Mouse (Mus musculus): ENCODE measurements at regions not wholly inside any gene's neighbourhood (a gene's known extent, or its start where the extent isn't known, plus 50 kb on each side); places are given as distances from the start of the nearest gene placed in this dataset.

DNA sequence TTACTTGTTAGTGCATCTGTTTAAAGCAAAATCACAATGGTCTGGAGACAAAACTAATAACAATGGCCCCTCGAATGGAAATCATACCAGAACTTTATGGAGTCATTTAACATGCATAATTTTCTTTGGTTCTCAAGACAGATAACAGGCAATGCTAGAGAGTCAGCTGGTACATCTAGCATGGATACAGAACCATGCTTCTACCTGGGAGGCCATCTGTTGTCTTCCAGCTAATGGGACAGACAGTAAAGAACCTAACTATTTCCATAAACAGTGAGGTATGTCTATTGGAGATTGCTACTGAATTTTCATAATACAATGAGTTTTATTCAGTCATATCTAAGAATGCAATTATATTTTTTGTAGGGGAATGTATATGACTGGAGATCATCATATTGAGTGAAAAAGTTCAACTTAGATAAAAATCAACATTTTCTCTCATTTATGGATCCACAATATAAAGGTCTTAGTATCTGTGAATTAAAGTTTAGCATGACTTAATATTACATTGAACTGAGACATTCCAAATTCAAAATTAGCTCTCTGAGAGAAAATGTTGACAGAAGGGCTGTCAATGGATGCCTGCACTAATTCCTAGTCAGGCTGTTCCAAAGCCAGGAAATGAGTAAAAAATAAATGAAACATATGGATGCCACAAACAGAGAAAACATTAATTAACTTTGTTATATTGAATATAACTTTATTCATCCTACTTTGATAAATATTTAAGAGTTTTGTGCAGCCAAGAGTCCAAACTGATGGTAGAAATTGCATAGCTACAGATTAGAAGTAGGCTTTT is 500.3 kb upstream of the Syt1 start:
- H3K36me3 ChIP-seq (ENCODE audit: control insufficient read depth, insufficient read depth) = no peaks in the 10 kb centered on the region
- no peaks in the 10 kb centered on the region for H3K4me1 ChIP-seq (replicated peaks; ENCODE audit: control insufficient read depth, insufficient read depth, low read length)
- 62% methylated on average over 1 of the region's 1 CpGs for WGBS
- H3K27ac ChIP-seq (ENCODE audit: low read depth, low read length) = no peak overlapping the region
- TF ChIP-seq CTCF (IDR thresholded peaks at IDR 0.05; ENCODE audit: low read depth) = no peak
- no peak overlapping the region for H3K4me3 ChIP-seq (ENCODE audit: low read depth, low read length)
- ATAC-seq = no peak
- no peak overlapping the region for H3K4me2 ChIP-seq (replicated peaks; ENCODE audit: low read depth)
- H3K9me3 ChIP-seq (ENCODE audit: control insufficient read depth) = no peaks in the 10 kb centered on the region
- no peak overlapping the region for H3K9ac ChIP-seq (ENCODE audit: low read depth, low read length)
- H3K27me3 ChIP-seq (replicated peaks; ENCODE audit: control insufficient read depth, insufficient read depth, low read length) = no peaks in the 10 kb centered on the region

- TF ChIP-seq CTCF (IDR thresholded peaks at IDR 0.05; ENCODE audit: low read depth) = no peak
- Histone ChIP-seq H3K36me3 (ENCODE audit: control insufficient read depth, insufficient read depth) (no peaks in the 10 kb centered on the region), H3K9ac (ENCODE audit: low read depth, low read length) (no peak overlapping the region), H3K4me3 (ENCODE audit: low read depth, low read length) (no peak overlapping the region), H3K4me1 (replicated peaks; ENCODE audit: control insufficient read depth, insufficient read depth, low read length) (no peaks in the 10 kb centered on the region), H3K27ac (ENCODE audit: low read depth, low read length) (no peak overlapping the region), H3K9me3 (ENCODE audit: control insufficient read depth) (no peaks in the 10 kb centered on the region), H3K27me3 (replicated peaks; ENCODE audit: control insufficient read depth, insufficient read depth, low read length) (no peaks in the 10 kb centered on the region), H3K4me2 (replicated peaks; ENCODE audit: low read depth) (no peak overlapping the region)
- ATAC-seq = no peak
- 64% methylated on average over 1 of the region's 1 CpGs for WGBS
Measured at GRCm38 (mm10) chr10:109508553-109508952, 497.8 kb upstream of the Syt1 start.

DNA sequence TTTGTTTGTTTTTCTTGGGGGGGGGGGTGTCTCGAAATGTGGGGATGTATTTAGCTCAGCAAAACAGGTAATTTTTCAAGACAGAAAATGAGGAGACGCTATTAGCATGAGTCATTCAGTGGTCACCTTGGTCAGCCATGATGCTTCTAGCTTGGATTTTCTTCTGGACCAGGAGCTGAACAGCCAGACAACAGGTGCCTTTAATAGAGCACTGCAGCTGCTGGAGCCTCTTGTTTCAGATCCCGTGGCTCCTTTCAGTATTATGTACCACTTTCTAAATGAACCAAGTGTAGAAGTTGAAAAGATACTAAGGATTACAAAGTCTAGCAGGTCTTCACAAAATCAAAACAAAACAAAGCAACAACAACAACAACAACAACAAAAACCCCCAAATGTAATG is 496.4 kb upstream of the Syt1 start:
- Histone ChIP-seq H3K27ac (ENCODE audit: low read depth, low read length) (no peak overlapping the region), H3K36me3 (ENCODE audit: control insufficient read depth, insufficient read depth) (no peaks in the 10 kb centered on the region), H3K27me3 (replicated peaks; ENCODE audit: control insufficient read depth, insufficient read depth, low read length) (no peaks in the 10 kb centered on the region), H3K4me1 (replicated peaks; ENCODE audit: control insufficient read depth, insufficient read depth, low read length) (no peaks in the 10 kb centered on the region), H3K9ac (ENCODE audit: low read depth, low read length) (no peak overlapping the region), H3K9me3 (ENCODE audit: control insufficient read depth) (no peaks in the 10 kb centered on the region), H3K4me3 (ENCODE audit: low read depth, low read length) (no peak overlapping the region), H3K4me2 (replicated peaks; ENCODE audit: low read depth) (no peak overlapping the region)
- WGBS = 76% methylated on average over 3 of the region's 3 CpGs
- no peak for TF ChIP-seq CTCF (IDR thresholded peaks at IDR 0.05; ENCODE audit: low read depth)
- no peak for ATAC-seq

DNA sequence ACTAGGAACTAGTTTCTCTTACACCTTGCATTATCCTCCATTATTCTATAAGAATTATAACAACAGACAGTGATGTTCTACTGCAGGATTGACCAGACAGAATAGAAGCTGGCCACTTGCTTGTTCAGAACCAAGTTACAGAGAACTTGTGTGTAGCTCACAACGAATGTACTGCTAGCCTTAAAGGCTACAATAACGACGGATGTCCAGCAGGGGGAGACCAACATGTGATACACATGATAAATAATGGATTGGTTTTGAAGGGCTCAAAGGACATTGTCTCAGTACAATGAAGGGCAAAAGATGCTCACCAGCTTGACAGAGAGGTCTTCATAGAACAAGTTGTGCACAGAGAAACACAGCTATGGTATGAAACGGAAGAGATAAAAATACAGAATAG is 493.9 kb upstream of the Syt1 start:
- H3K4me2 ChIP-seq (replicated peaks; ENCODE audit: low read depth) = no peak overlapping the region
- H3K9ac ChIP-seq (ENCODE audit: low read depth, low read length) = no peak overlapping the region
- H3K4me3 ChIP-seq (ENCODE audit: low read depth, low read length) = no peak overlapping the region
- TF ChIP-seq CTCF (IDR thresholded peaks at IDR 0.05; ENCODE audit: low read depth) = peak; percentile 35; the same call in 1 of the 2 replicates
- ATAC-seq = no peak
- H3K9me3 ChIP-seq (ENCODE audit: control insufficient read depth) = no peaks in the 10 kb centered on the region
- 64% methylated on average over 4 of the region's 4 CpGs for WGBS
- no peak overlapping the region for H3K27ac ChIP-seq (ENCODE audit: low read depth, low read length)
- H3K4me1 ChIP-seq (replicated peaks; ENCODE audit: control insufficient read depth, insufficient read depth, low read length) = no peaks in the 10 kb centered on the region
- no peaks in the 10 kb centered on the region for H3K27me3 ChIP-seq (replicated peaks; ENCODE audit: control insufficient read depth, insufficient read depth, low read length)
- H3K36me3 ChIP-seq (ENCODE audit: control insufficient read depth, insufficient read depth) = no peaks in the 10 kb centered on the region

DNA sequence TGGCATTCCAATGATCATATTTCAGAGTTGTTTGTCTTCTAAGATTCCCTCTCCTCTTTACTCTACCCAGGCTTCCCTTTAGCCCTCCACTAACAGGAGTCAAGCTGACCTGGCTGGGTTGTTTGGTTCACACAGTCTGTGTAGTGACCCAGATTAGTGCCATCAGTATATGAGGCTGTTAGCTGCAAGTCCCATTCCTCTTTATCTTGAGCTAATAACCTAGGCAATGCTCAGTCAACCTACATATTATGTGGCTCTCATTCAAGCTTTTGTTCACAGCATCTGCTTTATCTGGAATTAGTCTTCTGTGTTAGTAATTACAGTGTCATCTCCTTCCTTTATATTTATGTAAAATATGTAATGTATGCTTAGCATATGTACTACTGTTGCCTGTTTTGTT is 490.1 kb upstream of the Syt1 start:
- Histone ChIP-seq H3K27ac (ENCODE audit: low read depth, low read length) (no peak overlapping the region), H3K4me2 (replicated peaks; ENCODE audit: low read depth) (no peak overlapping the region), H3K9me3 (ENCODE audit: control insufficient read depth) (no peaks in the 10 kb centered on the region), H3K36me3 (ENCODE audit: control insufficient read depth, insufficient read depth) (no peaks in the 10 kb centered on the region), H3K27me3 (replicated peaks; ENCODE audit: control insufficient read depth, insufficient read depth, low read length) (no peaks in the 10 kb centered on the region), H3K9ac (ENCODE audit: low read depth, low read length) (no peak overlapping the region), H3K4me1 (replicated peaks; ENCODE audit: control insufficient read depth, insufficient read depth, low read length) (no peaks in the 10 kb centered on the region), H3K4me3 (ENCODE audit: low read depth, low read length) (no peak overlapping the region)
- TF ChIP-seq CTCF (IDR thresholded peaks at IDR 0.05; ENCODE audit: low read depth) = no peak
- ATAC-seq = no peak

DNA sequence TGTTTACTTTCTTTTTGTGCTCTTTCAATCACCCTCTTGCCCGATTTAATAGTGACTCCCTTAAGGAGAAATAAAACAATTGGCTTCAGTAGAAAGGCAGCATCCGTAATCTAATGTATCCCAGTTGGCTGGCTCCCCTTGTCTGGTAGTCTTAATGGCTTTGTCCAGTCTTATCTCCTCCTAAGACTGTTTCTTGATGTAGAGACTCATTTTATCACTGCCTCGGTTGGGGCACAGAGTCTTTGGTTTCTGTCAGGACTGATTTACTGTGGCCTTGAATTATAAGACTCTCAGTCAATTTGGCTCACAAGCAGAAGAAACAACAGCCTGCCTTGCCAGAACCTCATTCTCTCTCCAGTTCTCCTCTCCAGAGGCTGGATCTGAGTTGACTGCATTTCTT is 487.5 kb upstream of the Syt1 start:
- no peak overlapping the region for H3K27ac ChIP-seq (ENCODE audit: low read depth, low read length)
- TF ChIP-seq CTCF (IDR thresholded peaks at IDR 0.05; ENCODE audit: low read depth) = no peak
- no peaks in the 10 kb centered on the region for H3K36me3 ChIP-seq (ENCODE audit: control insufficient read depth, insufficient read depth)
- no peak for ATAC-seq
- H3K9me3 ChIP-seq (ENCODE audit: control insufficient read depth) = no peaks in the 10 kb centered on the region
- 45% methylated on average over 3 of the region's 3 CpGs for WGBS
- H3K4me3 ChIP-seq (ENCODE audit: low read depth, low read length) = no peak overlapping the region
- H3K27me3 ChIP-seq (replicated peaks; ENCODE audit: control insufficient read depth, insufficient read depth, low read length) = no peaks in the 10 kb centered on the region
- no peak overlapping the region for H3K9ac ChIP-seq (ENCODE audit: low read depth, low read length)
- no peak overlapping the region for H3K4me2 ChIP-seq (replicated peaks; ENCODE audit: low read depth)
- H3K4me1 ChIP-seq (replicated peaks; ENCODE audit: control insufficient read depth, insufficient read depth, low read length) = no peaks in the 10 kb centered on the region
